12 mouse cellular contexts compared by ENCODE assay signal in the genomic region with DNA sequence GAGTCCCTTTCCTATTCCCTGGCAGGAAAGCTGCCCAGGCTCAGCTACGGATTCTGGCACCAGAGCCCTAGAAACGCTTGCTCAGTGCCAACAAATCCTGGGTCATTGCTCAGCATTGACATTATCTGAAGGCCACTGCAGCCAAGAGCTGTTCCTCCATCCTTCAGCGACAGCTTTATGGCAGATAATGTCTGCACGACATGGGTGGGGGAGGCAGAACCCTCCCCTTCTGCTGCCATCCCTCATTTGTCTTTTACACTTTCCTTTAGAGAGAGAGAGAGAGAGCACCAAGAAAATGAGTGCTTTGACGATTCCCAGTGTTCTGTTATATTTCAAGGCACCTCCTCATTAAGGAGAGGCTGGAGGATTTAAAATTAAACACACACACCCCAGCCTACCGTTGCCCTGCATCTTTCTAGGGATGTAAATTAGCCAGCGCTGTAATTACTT. TPM values are rescaled to one million over a fixed set of nuclear protein-coding genes. Genes with fewer than 3 reads are reported as not detected.
DNase-seq lines count a peak whose midpoint lies in the region; ATAC-seq and TF ChIP-seq lines count a peak whose summit lies in the region.
"Had no signal": no experiment of that assay in that cellular context is flagged by ENCODE, and none has a peak within 500 bp of the region (broad histone marks: within the 10 kb centered on the region; RNA-seq: fewer than 3 reads in every experiment).

No protein-coding gene starts in this region.

- peak in 1 of 2 experiments; percentile 35 for DNase-seq in left cerebral cortex, adult 2 months (ENCODE audit: extremely low spot score in 1 of 2, low spot score in 2 of 2)
- no peak for DNase-seq in left cerebral cortex, postnatal 10 days (ENCODE audit: extremely low spot score in 1 of 2, low spot score in 2 of 2)
- peak; percentile 40 for DNase-seq in adrenal gland, postnatal 25 days
- DNase-seq in cerebellum, adult 18-20 months: peak; percentile 82 to 91
- DNase-seq in heart, postnatal 10 days: peak; percentile 34 to 48
- no peak for DNase-seq in frontal cortex, postnatal 10 days (ENCODE audit: low spot score in 2 of 2)
- no peak for DNase-seq in thymus, postnatal 14 days
- DNase-seq: kidney, postnatal 14 days; liver had no signal

- no peak for TF ChIP-seq CTCF in left cerebral cortex, adult 2 months (IDR thresholded peaks at IDR 0.05)
- TF ChIP-seq CTCF in intestine, postnatal 0 days (IDR thresholded peaks at IDR 0.05; ENCODE audit: low read depth): no peak

- ATAC-seq in intestine, postnatal 0 days: no peak

- WGBS in intestine, postnatal 0 days: 35% methylated on average over 7 of the region's 7 CpGs

- intact Hi-C loops in left cerebral cortex, adult 2 months (cut with DNase I): loop anchor here (2.0 kb wide), 1 partner anchor 35 kb away; no protein-coding TSS in a partner anchor
- intact Hi-C loops in left cerebral cortex, postnatal 10 days (cut with DNase I): no loop called here
- intact Hi-C loops in heart, postnatal 10 days (cut with DNase I): no loop called here

- no peak overlapping the region for H3K4me3 ChIP-seq in left cerebral cortex, adult 2 months
- no peak overlapping the region for H3K4me3 ChIP-seq in intestine, postnatal 0 days (ENCODE audit: low read depth, low read length)

- H3K36me3 ChIP-seq in intestine, postnatal 0 days (ENCODE audit: control insufficient read depth, insufficient read depth): no peaks in the 10 kb centered on the region

- H3K4me2 ChIP-seq in intestine, postnatal 0 days (replicated peaks; ENCODE audit: low read depth): no peak overlapping the region

- no peaks in the 10 kb centered on the region for H3K4me1 ChIP-seq in intestine, postnatal 0 days (replicated peaks; ENCODE audit: control insufficient read depth, insufficient read depth, low read length)

- H3K27me3 ChIP-seq in intestine, postnatal 0 days (replicated peaks; ENCODE audit: control insufficient read depth, insufficient read depth, low read length): no peaks in the 10 kb centered on the region

- H3K9me3 ChIP-seq in intestine, postnatal 0 days (ENCODE audit: control insufficient read depth): no peaks in the 10 kb centered on the region

- H3K9ac ChIP-seq in intestine, postnatal 0 days (ENCODE audit: low read depth, low read length): no peak overlapping the region

- H3K27ac ChIP-seq in left cerebral cortex, adult 2 months: peak overlapping the region; percentile 72
- no peak overlapping the region for H3K27ac ChIP-seq in intestine, postnatal 0 days (ENCODE audit: low read depth, low read length)

RNA-seq across cellular contexts. Expression of gene Slc6a17, which starts 16.1 kb away (rescaled TPM):
- 100 to 1,000 TPM; 369 to 419 TPM for total RNA-seq in left cerebral cortex, adult 2 months (2021)
- 100 to 1,000 TPM; 258 to 262 TPM for total RNA-seq in left cerebral cortex, postnatal 10 days (2021)
- total RNA-seq in adrenal gland, postnatal 25 days (2021): 2.1 and 2.7 TPM in 2 replicates
- total RNA-seq in heart, postnatal 10 days (2021): 1 to 10 TPM; 1.3 to 1.4 TPM
- polyA plus RNA-seq in intestine, postnatal 0 days (2015; fragmentation: Nextera tagmentation; extraction: Ambion mirVana): 1.7 and 2.2 TPM in 2 replicates

RNA-seq across cellular contexts. Expression of gene Kcnc4, which starts 42.4 kb away (rescaled TPM):
- 10 to 100 TPM; 68.4 to 73.4 TPM for total RNA-seq in left cerebral cortex, adult 2 months (2021)
- 10 to 100 TPM; 57.3 to 58.5 TPM for total RNA-seq in left cerebral cortex, postnatal 10 days (2021)
- total RNA-seq in adrenal gland, postnatal 25 days (2021): 7.6 and 8.3 TPM in 2 replicates
- total RNA-seq in heart, postnatal 10 days (2021): under 1 TPM; 0.36 to 0.50 TPM
- 0.07 TPM in 2 replicates for polyA plus RNA-seq in intestine, postnatal 0 days (2015; fragmentation: Nextera tagmentation; extraction: Ambion mirVana)
- total RNA-seq: MEL had no signal

RNA-seq across cellular contexts. Expression of gene Ubl4b, which starts 53.1 kb away (rescaled TPM):
- total RNA-seq in left cerebral cortex, adult 2 months (2021): under 1 TPM in 1 of 2 experiments, not detected in 1; 0.33 TPM
- not detected for total RNA-seq in left cerebral cortex, postnatal 10 days (2021)
- total RNA-seq in adrenal gland, postnatal 25 days (2021): not detected in 2 replicates
- total RNA-seq in heart, postnatal 10 days (2021): not detected
- polyA plus RNA-seq in intestine, postnatal 0 days (2015; fragmentation: Nextera tagmentation; extraction: Ambion mirVana): not detected in 2 replicates
- total RNA-seq: MEL had no signal
- polyA plus RNA-seq: neural tube, embryonic 11.5 days had no signal

Comparison
In these comparisons a context has a peak if more than half of its experiments do, and no peak if none do; other contexts are left out.
1. DNase-seq: peak in adrenal gland, postnatal 25 days (single experiment), cerebellum, adult 18-20 months (2 of 2) and heart, postnatal 10 days (2 of 2); none in left cerebral cortex, postnatal 10 days (0 of 2), frontal cortex, postnatal 10 days (0 of 2) and thymus, postnatal 14 days (single experiment).
2. RNA of gene Slc6a17, which starts 16.1 kb away (total RNA-seq): 369 to 419 TPM in left cerebral cortex, adult 2 months and 258 to 262 TPM in left cerebral cortex, postnatal 10 days; 2.1 to 2.7 TPM in adrenal gland, postnatal 25 days and 1.3 to 1.4 TPM in heart, postnatal 10 days; every median in the first group is over 10 times any median in the second.